Mouse (Mus musculus): ENCODE data around the gene Kcna3. TPM values are rescaled to one million over a fixed set of nuclear protein-coding genes. Genes with fewer than 3 reads are reported as not detected.

Kcna3 gene
- 1.7 and 1.9 TPM in 2 replicates for polyA plus RNA-seq (2015; fragmentation: Nextera tagmentation; extraction: Ambion mirVana)

GRCm38 (mm10) chr3:107035521-107036457, at the start of gene Kcna3:
TSS of gene Kcna3 (plus strand) at chr3:107036169.
- no peaks in the 10 kb centered on the region for H3K36me3 ChIP-seq (ENCODE audit: control insufficient read depth, insufficient read depth, low read length)
- peak within 1 kb of the TSS; percentile 99 for H3K4me2 ChIP-seq (ENCODE audit: low read depth, low read length)
- peaks cover 7% of the 10 kb centered on the region for H3K27me3 ChIP-seq (ENCODE audit: control insufficient read depth, insufficient read depth, low read depth, low read length)
- H3K4me3 ChIP-seq (ENCODE audit: low read length), result peak within 1 kb of the TSS; percentile 70
- 1% methylated on average over 57 of the region's 80 CpGs for WGBS
- H3K9me3 ChIP-seq (ENCODE audit: control insufficient read depth, low read length), result no peaks in the 10 kb centered on the region
- 0 out of 2 replicates have a peak within 1 kb of the TSS, but pooled peaks have one; percentile 10 for H3K27ac ChIP-seq (ENCODE audit: low read length)
- peak; percentile 97 for ATAC-seq (ENCODE audit: low read depth)
- H3K4me1 ChIP-seq (replicated peaks; ENCODE audit: control insufficient read depth, insufficient read depth, low read length), result peaks cover 10% of the 10 kb centered on the region
- H3K9ac ChIP-seq (ENCODE audit: low read length), result peak within 1 kb of the TSS; percentile 81

- ATAC-seq (ENCODE audit: low read depth), result no peak
- Histone ChIP-seq H3K9me3 (ENCODE audit: control insufficient read depth, low read length) (no peaks in the 10 kb centered on the region), H3K27me3 (ENCODE audit: control insufficient read depth, insufficient read depth, low read depth, low read length) (no peaks in the 10 kb centered on the region), H3K27ac (ENCODE audit: low read length) (no peak overlapping the region), H3K9ac (ENCODE audit: low read length) (no peak overlapping the region), H3K36me3 (ENCODE audit: control insufficient read depth, insufficient read depth, low read length) (no peaks in the 10 kb centered on the region), H3K4me2 (ENCODE audit: low read depth, low read length) (no peak overlapping the region), H3K4me3 (ENCODE audit: low read length) (no peak overlapping the region), H3K4me1 (replicated peaks; ENCODE audit: control insufficient read depth, insufficient read depth, low read length) (no peaks in the 10 kb centered on the region)
- 76% methylated on average over 1 of the region's 1 CpGs for WGBS
Measured at GRCm38 (mm10) chr3:106991334-106991733, 44.6 kb upstream of the Kcna3 start.

GRCm38 (mm10) chr3:106995347-106995746, 40.6 kb upstream of the Kcna3 start:
- no peak overlapping the region for H3K4me2 ChIP-seq (ENCODE audit: low read depth, low read length)
- H3K9ac ChIP-seq (ENCODE audit: low read length), result no peak overlapping the region
- H3K9me3 ChIP-seq (ENCODE audit: control insufficient read depth, low read length), result no peaks in the 10 kb centered on the region
- ATAC-seq (ENCODE audit: low read depth), result no peak
- H3K27ac ChIP-seq (ENCODE audit: low read length), result no peak overlapping the region
- no peaks in the 10 kb centered on the region for H3K27me3 ChIP-seq (ENCODE audit: control insufficient read depth, insufficient read depth, low read depth, low read length)
- no peaks in the 10 kb centered on the region for H3K36me3 ChIP-seq (ENCODE audit: control insufficient read depth, insufficient read depth, low read length)
- no peak overlapping the region for H3K4me3 ChIP-seq (ENCODE audit: low read length)
- H3K4me1 ChIP-seq (replicated peaks; ENCODE audit: control insufficient read depth, insufficient read depth, low read length), result no peaks in the 10 kb centered on the region
- WGBS, result 68% methylated on average over 1 of the region's 1 CpGs

GRCm38 (mm10) chr3:106996186-106996585, 39.8 kb upstream of the Kcna3 start:
- Histone ChIP-seq H3K4me1 (replicated peaks; ENCODE audit: control insufficient read depth, insufficient read depth, low read length) (no peaks in the 10 kb centered on the region), H3K9me3 (ENCODE audit: control insufficient read depth, low read length) (no peaks in the 10 kb centered on the region), H3K27me3 (ENCODE audit: control insufficient read depth, insufficient read depth, low read depth, low read length) (no peaks in the 10 kb centered on the region), H3K4me3 (ENCODE audit: low read length) (no peak overlapping the region), H3K36me3 (ENCODE audit: control insufficient read depth, insufficient read depth, low read length) (no peaks in the 10 kb centered on the region), H3K9ac (ENCODE audit: low read length) (no peak overlapping the region), H3K27ac (ENCODE audit: low read length) (no peak overlapping the region), H3K4me2 (ENCODE audit: low read depth, low read length) (no peak overlapping the region)
- WGBS, result 51% methylated on average over 2 of the region's 2 CpGs
- ATAC-seq (ENCODE audit: low read depth), result no peak

- no peak overlapping the region for H3K4me3 ChIP-seq (ENCODE audit: low read length)
- no peak overlapping the region for H3K27ac ChIP-seq (ENCODE audit: low read length)
- H3K4me2 ChIP-seq (ENCODE audit: low read depth, low read length), result no peak overlapping the region
- no peaks in the 10 kb centered on the region for H3K27me3 ChIP-seq (ENCODE audit: control insufficient read depth, insufficient read depth, low read depth, low read length)
- H3K36me3 ChIP-seq (ENCODE audit: control insufficient read depth, insufficient read depth, low read length), result no peaks in the 10 kb centered on the region
- no peak for ATAC-seq (ENCODE audit: low read depth)
- no peaks in the 10 kb centered on the region for H3K4me1 ChIP-seq (replicated peaks; ENCODE audit: control insufficient read depth, insufficient read depth, low read length)
- no peak overlapping the region for H3K9ac ChIP-seq (ENCODE audit: low read length)
- no peaks in the 10 kb centered on the region for H3K9me3 ChIP-seq (ENCODE audit: control insufficient read depth, low read length)
- WGBS, result 29% methylated on average over 1 of the region's 1 CpGs
Measured at GRCm38 (mm10) chr3:106998370-106998769, 37.6 kb upstream of the Kcna3 start.

GRCm38 (mm10) chr3:107000165-107000564, 35.8 kb upstream of the Kcna3 start:
- Histone ChIP-seq H3K4me1 (replicated peaks; ENCODE audit: control insufficient read depth, insufficient read depth, low read length) (no peaks in the 10 kb centered on the region), H3K36me3 (ENCODE audit: control insufficient read depth, insufficient read depth, low read length) (no peaks in the 10 kb centered on the region), H3K27me3 (ENCODE audit: control insufficient read depth, insufficient read depth, low read depth, low read length) (no peaks in the 10 kb centered on the region), H3K9me3 (ENCODE audit: control insufficient read depth, low read length) (no peaks in the 10 kb centered on the region), H3K27ac (ENCODE audit: low read length) (no peak overlapping the region), H3K9ac (ENCODE audit: low read length) (no peak overlapping the region), H3K4me2 (ENCODE audit: low read depth, low read length) (no peak overlapping the region), H3K4me3 (ENCODE audit: low read length) (no peak overlapping the region)
- 32% methylated on average over 2 of the region's 2 CpGs for WGBS
- no peak for ATAC-seq (ENCODE audit: low read depth)

- H3K36me3 ChIP-seq (ENCODE audit: control insufficient read depth, insufficient read depth, low read length), result no peaks in the 10 kb centered on the region
- no peaks in the 10 kb centered on the region for H3K4me1 ChIP-seq (replicated peaks; ENCODE audit: control insufficient read depth, insufficient read depth, low read length)
- H3K27ac ChIP-seq (ENCODE audit: low read length), result no peak overlapping the region
- H3K4me3 ChIP-seq (ENCODE audit: low read length), result no peak overlapping the region
- H3K27me3 ChIP-seq (ENCODE audit: control insufficient read depth, insufficient read depth, low read depth, low read length), result no peaks in the 10 kb centered on the region
- WGBS, result 82% methylated on average over 8 of the region's 8 CpGs
- H3K4me2 ChIP-seq (ENCODE audit: low read depth, low read length), result no peak overlapping the region
- no peak for ATAC-seq (ENCODE audit: low read depth)
- no peaks in the 10 kb centered on the region for H3K9me3 ChIP-seq (ENCODE audit: control insufficient read depth, low read length)
- H3K9ac ChIP-seq (ENCODE audit: low read length), result no peak overlapping the region
Measured at GRCm38 (mm10) chr3:107002249-107003123, 33.5 kb upstream of the Kcna3 start.

- Histone ChIP-seq H3K27ac (ENCODE audit: low read length) (no peak overlapping the region), H3K27me3 (ENCODE audit: control insufficient read depth, insufficient read depth, low read depth, low read length) (no peaks in the 10 kb centered on the region), H3K4me2 (ENCODE audit: low read depth, low read length) (no peak overlapping the region), H3K9ac (ENCODE audit: low read length) (no peak overlapping the region), H3K4me3 (ENCODE audit: low read length) (no peak overlapping the region), H3K9me3 (ENCODE audit: control insufficient read depth, low read length) (no peaks in the 10 kb centered on the region), H3K4me1 (replicated peaks; ENCODE audit: control insufficient read depth, insufficient read depth, low read length) (no peaks in the 10 kb centered on the region), H3K36me3 (ENCODE audit: control insufficient read depth, insufficient read depth, low read length) (no peaks in the 10 kb centered on the region)
- ATAC-seq (ENCODE audit: low read depth), result no peak
- 64% methylated on average over 4 of the region's 4 CpGs for WGBS
Measured at GRCm38 (mm10) chr3:107009329-107010076, 26.5 kb upstream of the Kcna3 start.
